Mouse (Mus musculus) erythroblast, embryonic 14.5 days (primary cell): ENCODE results near the gene Sned1.

ENCODE experiments used
- GATA1 ChIP-seq: IDR thresholded peaks from 2 replicates; pipeline ENCODE4 v1.6.1; 2012; ENCODE audit warnings: low read length, inconsistent platforms, mixed read lengths
- TAL1 ChIP-seq: IDR thresholded peaks from 3 replicates; pipeline ENCODE4 v1.6.1; 2012; ENCODE audit warnings: low read length, inconsistent platforms, mixed read lengths

- TF ChIP-seq GATA1 (no peak), TAL1 (no peak)
Observed at GRCm38 (mm10) chr1:93300578-93300977, 64.9 kb downstream of the Sned1 start.
